Mouse (Mus musculus): ENCODE measurements around the gene Il1rl1.

Gene Il1rl1

DNA sequence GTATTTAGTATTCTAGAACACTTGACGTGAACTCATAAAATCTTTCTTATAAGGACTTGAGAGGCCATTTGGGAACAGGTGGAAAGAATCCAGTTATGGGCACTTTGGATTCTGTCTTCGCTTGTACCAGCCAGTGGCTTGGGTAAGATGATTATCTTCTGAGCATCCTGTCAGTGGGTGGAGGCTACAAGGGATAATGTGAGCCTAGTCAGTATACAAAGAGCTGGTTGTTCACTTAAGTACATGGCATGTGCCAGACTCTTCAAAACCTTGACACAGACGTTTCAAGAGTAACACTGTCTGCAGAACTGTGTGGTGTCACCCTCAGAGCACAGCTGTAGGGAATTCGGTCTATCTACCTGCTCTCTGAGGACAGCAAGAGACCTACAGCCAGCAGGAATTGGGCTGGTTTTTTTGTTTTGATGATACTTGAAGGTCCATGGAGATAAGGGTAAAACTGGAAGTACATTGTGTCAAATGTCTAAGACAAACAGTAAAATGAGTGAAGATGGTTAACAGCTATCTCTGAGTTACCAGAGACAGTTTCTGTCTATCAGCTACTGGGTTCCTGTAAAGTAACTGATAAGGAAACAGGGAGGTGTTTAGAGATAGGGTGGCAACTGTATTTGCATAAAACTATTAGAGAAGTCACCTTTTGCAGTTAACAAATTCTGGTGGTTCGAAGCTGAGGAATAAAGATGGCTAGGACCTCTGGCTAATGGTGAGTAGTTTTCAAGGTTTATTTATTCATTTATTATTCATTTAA is at the start of gene Il1rl1:
Gene Il1rl1, plus strand, starts transcription at position 661 of the 766 bp plus-strand sequence.
- no peak for DNase-seq

- DNase-seq: peak; percentile 89
These were observed 49.3 kb upstream of the Il1rl1 start for GRCm38 (mm10) chr1:40380111-40380510.

GRCm38 (mm10) chr1:40380990-40381389 is 48.4 kb upstream of the Il1rl1 start:
- peak; percentile 91 for DNase-seq

DNA sequence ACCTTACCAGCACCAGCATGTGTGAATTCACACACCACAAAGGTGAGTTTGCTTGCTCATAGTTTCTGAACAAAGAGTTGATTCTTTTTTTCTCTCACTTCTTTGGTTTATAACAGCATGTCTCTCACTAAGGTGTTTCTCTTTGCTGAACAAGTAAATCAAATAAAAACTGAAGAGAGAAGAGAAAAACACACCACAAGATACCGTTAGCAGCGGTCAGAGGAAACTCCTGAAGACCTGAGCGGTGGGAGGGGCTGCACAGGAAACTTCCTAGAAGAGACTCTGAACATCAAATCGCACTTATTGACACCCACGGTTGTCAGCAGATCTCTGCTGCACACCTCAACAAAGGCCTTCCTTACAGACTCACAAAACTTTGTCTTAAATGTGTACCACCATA is 46.5 kb upstream of the Il1rl1 start:
- peak; percentile 68 for DNase-seq

GRCm38 (mm10) chr1:40384931-40385545 is 44.3 kb upstream of the Il1rl1 start:
- peak; percentile 76 for DNase-seq

GRCm38 (mm10) chr1:40391374-40391773 is 38.0 kb upstream of the Il1rl1 start:
- peak; percentile 53 for DNase-seq

DNA sequence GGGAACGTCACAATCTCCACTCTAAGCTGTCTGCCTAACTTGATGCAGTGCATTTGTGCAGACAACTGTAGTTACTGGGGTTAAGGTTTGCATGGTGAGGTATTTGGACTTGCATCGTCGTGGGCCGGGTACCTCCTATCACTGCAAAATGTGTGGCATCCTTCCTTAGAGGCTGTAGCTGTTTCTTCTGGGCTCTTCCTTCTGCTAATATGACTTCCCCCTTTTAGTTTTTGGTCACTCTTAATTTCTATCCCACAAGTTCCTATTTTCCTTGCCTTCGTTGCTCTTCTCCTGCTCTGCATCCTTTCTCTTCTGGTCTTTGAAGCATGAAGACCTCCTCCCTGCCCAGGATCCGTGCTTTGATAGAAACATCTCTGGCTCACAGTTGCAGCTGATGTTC is 36.8 kb upstream of the Il1rl1 start:
- peak; percentile 79 for DNase-seq

DNA sequence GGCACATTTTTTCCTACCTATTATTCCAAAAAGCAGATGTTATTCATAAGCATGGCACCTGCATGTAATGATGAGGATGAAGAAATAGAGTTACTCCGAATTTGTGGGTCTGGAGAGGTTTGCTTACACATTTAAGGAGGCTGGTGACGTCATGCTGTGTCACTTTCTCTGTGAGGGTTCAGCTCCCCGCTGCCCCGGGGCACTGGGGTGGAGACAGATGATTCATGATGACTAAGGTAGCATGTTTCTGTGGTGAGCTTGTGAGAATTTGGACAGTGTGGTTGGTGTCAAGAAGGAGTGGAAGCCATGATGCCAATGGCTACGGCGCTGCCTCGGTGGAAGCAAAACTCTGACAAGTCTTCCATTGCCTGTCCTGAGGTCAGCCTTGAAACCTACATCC is 36.2 kb upstream of the Il1rl1 start:
- peak; percentile 81 for DNase-seq

DNA sequence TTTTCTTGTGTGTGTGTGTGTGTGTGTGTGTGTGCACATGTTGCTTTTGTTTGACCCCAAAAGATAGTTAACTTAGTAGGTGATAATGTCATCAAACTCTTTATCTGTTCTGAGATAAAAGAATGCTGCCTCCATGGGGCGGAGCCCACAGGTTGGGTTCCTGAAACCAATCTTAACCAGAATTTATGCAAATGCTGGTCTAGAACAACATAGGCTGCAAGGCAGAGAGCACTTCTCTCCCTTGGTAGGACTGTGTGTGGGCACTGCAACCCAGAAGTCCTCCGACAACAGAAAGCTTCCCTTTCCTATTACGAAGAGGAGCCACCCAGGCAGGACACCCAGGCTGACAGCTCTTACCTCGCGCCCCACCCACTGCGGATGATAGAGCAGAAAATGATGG is 29.7 kb upstream of the Il1rl1 start:
- DNase-seq: no peak

GRCm38 (mm10) chr1:40404682-40405081 is 24.7 kb upstream of the Il1rl1 start:
- DNase-seq: no peak

- DNase-seq: no peak
These were observed 19.5 kb upstream of the Il1rl1 start for GRCm38 (mm10) chr1:40409882-40410281.

- no peak for DNase-seq
These were observed 16.3 kb upstream of the Il1rl1 start for GRCm38 (mm10) chr1:40413039-40413438.

DNA sequence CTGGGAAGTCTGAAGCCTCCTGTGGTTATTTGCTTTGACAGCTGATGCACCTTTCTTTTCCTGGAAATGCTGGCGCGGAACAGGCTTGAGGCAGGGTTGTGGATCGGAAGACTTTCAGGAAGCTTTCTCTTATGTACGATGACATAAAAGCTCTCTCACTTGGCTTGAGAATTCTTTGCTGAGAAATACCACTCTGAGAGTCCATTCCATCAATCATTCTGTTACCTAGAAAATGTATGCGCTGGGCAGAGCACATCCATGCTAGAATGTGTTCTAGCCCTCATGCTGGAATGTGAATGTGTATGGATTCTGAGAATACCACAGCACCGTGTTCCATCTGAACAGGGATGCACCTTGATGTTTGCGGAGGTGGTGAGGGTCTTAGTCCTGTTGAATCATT is 15.1 kb upstream of the Il1rl1 start:
- no peak for DNase-seq

- DNase-seq: no peak
These were observed 14.3 kb upstream of the Il1rl1 start for GRCm38 (mm10) chr1:40414863-40415656.

DNA sequence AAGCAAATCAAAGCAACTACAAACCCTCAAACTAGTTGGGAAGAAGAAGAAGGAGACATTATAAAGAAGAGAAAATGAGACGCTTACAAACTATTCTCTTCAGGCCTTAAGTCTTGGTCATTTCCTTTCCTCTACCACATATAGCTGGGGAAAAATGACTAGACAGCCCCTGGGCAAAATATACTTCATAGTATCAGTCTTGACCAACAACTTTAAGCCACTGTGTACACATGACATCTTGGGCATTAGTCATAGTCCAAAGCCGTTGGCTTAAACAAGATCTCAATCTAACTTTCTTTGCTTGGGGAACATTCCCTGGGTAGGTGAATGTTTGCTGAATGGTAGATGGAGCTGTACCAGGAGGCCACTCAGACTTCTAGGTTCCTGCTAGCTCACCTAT is 12.3 kb upstream of the Il1rl1 start:
- DNase-seq: no peak

GRCm38 (mm10) chr1:40418512-40418911 is 10.9 kb upstream of the Il1rl1 start:
- DNase-seq: no peak

- no peak for DNase-seq
These were observed 5.5 kb upstream of the Il1rl1 start for GRCm38 (mm10) chr1:40423892-40424291.

- DNase-seq: no peak
These were observed 2.1 kb upstream of the Il1rl1 start for GRCm38 (mm10) chr1:40427270-40427669.

DNA sequence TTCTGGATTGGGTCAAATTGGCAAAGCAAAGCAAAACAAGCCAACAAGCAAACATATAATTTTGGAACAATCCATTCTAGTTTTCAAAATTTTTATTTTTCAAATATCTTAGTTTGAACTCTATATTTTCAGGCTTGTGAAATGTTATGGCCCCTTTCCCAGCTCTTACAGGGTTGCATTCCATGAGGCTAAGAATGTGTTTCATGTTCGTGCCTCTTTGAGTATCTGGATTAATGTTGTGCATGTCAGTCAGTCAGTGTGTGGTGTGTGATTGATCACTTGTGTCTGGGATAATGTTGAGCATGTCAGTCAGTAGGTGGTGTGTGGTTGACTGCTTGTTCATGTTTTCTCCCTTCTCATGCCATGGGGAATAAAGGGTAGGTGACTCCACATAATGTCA is 1.5 kb upstream of the Il1rl1 start:
- no peak for DNase-seq

DNA sequence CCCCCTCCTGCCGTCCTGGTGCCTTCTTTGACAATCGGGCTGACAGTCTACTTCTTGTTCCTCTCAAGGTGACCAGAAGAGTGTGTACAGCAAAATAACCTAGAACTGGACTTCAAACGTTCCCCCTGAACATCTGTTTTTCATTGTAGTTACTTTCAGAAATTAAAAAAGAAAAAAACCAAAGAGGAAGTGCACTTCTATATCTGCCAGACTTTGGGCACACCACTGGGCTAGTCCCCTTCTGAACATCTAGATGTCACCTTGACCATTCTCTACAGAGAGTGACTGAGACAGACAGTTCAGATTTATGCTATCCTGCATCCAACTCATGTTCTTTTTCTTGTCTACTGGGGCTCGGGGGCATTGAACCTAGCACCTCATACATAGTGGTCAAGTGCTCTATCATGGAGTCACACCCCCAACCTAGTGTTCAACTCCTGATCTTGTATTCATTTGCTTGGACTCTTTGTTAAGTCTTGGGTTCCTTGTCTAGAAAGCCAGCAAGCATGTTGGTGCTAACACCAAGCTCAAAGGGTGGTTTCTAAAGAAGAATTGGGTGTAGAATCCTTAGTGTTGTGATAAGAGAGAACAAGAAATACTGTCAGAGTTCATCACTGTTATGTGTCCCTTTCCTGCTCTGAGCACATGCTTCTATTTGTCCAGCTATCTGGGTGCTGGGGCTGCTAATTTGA is 919 bp downstream of the Il1rl1 start:
- no peak for DNase-seq

DNA sequence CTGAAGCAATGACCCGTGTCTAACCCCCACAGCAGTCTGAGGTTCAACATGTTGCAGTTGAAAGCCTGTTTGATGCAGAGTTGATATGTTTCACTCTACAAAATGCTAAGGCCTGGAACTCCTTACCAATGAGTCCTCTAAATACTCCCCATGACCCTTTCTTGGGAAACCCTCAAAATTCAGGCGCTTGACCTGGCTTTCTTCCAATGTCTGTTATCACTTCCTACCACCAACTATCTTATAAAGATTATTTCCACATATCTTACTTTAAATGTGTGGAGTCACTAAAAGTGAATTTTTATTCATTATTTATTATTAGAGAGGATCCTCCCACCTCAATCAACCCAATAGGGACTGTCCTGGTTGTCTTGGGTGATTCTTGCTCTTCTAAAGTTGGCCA is 2.8 kb downstream of the Il1rl1 start:
- DNase-seq: no peak

- no peak for DNase-seq
These were observed 6.6 kb downstream of the Il1rl1 start for GRCm38 (mm10) chr1:40435936-40436335.

- DNase-seq: no peak
These were observed 8.0 kb downstream of the Il1rl1 start for GRCm38 (mm10) chr1:40437340-40437739.
